Mouse (Mus musculus): ENCODE results near the gene Wrap53.

DNA sequence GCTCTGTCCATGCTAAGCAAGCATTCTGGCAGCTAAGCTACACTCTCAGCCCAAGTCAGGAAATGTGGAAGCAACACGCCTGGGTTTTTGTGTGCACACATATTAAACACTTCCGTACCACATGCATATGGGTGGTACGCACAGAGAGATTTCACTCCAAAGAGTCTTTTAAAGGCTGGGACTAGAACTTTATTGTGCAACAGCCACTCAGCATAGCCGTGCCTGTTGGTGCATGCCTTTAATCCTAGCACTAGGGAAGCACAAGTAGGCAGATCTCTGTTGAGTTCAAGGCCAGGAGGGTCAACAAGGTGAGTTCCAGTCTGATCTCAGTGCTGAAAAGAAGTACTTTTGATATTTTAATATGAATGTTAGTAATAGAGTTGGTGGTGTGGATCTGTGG lies 56.4 kb downstream of the Wrap53 start:
- TF ChIP-seq CTCF (IDR thresholded peaks at IDR 0.05; ENCODE audit: low read depth, low read length) = no peak
- TF ChIP-seq POLR2A (IDR thresholded peaks at IDR 0.05; ENCODE audit: borderline replicate concordance, low read depth, low read length) = no peak
